Mouse (Mus musculus) gastrocnemius, postnatal 4 days (tissue): ENCODE results near the gene Adra1d. TPM values are rescaled to one million over a fixed set of nuclear protein-coding genes. Genes with fewer than 3 reads are reported as not detected.

Experiments used
- DNase-seq, 2 experiments: peaks; one replicate each; pipeline ENCODE4 v3.0.0; 2021 to 2022; ENCODE audit warnings: low spot score in 2 of 2, mixed read lengths in 2 of 2
- total RNA-seq, 2 experiments: library from RNA; stranded (reverse); gene quantifications; 2 replicates each; pipeline ENCODE4 v1.2.3; 2021

Gene Adra1d
- total RNA-seq, 2 experiments from 2014 or later = 1.8 to 2.2 TPM

DNA sequence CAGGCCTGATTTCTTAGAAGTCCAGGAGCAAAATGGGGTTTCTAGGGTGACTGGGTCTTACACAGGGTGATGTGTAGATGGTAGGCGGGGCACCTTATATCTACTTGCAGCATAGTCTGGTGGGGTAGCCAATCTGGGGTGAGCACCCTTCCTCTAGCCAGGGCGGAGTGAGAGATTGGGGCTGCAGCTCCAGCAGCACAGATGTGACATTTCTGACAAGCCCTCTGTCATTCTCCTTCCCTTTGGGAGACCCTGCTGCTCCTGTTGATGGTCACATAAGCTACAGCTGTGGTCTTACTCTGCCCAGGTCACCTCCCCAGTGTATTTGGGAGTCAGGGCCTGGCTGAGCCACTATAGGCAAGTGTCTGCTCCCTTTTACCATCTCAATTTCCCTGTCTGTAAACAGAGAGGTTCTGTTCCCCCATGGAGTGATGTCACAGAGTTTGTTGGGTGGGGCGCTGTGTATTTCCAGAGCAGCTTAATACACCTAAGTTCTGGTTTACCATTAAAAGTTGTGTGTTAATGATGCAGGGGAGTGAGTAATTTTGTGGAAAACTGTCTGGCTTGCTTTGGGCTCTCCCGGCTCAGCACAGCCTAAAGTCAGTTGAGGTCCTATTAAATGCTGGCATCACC, 64.7 kb downstream of the Adra1d start:
- no peak for DNase-seq

- no peak for DNase-seq
These were observed 65.8 kb downstream of the Adra1d start for GRCm38 (mm10) chr2:131496125-131496820.

Other genes with a start within 250 kb of the Adra1d start
- gene Rnf24, start 209.4 kb downstream of the Adra1d start, total RNA-seq = 1 to 10 TPM; 6.0 to 7.0 TPM
- 10 to 100 TPM; 25.5 to 26.4 TPM for gene Smox, start 70.8 kb downstream of the Adra1d start, total RNA-seq